Comparison of ENCODE assay signal across 11 mouse cellular contexts in the genomic region with DNA sequence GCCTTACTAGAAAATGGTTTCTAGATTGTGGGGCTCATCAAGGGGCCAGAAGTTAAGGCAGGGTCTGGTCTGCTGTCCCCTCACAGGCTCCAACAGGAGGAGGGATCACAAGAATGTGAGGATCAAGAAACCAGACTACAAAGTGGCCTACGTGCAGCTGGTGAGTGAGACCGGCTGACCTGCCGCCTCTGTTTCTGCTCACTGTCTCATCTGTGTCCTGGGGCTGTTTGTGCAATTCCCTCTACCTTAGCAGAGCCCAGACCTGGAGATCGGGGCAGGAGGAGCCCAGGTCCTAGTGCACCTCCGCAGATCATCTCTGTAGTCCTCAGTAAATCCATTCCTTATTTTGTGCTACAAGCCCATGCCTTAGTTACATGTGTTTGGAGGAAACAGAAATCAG. TPM values are rescaled to one million over a fixed set of nuclear protein-coding genes. Genes with fewer than 3 reads are reported as not detected.
DNase-seq lines count a peak whose midpoint lies in the region; ATAC-seq and TF ChIP-seq lines count a peak whose summit lies in the region.
"Had no signal": no experiment of that assay in that cellular context is flagged by ENCODE, and none has a peak within 500 bp of the region (broad histone marks: within the 10 kb centered on the region; RNA-seq: fewer than 3 reads in every experiment).

No protein-coding gene starts in this region.

- no peak for ATAC-seq in kidney, postnatal 0 days (replicated peaks; ENCODE audit: low FRiP score, low read depth)
- ATAC-seq in neural tube, embryonic 11.5 days (ENCODE audit: insufficient read depth, low FRiP score, low TSS enrichment), result no peak
- ATAC-seq: activated CD4-positive, CD25-positive, alpha-beta regulatory T cell, adult 4 months had no signal

- no peak overlapping the region for H3K9ac ChIP-seq in kidney, postnatal 0 days (ENCODE audit: low read depth, low read length)
- no peak overlapping the region for H3K9ac ChIP-seq in neural tube, embryonic 11.5 days (ENCODE audit: low read length)
- H3K9ac ChIP-seq: hindbrain, embryonic 14.5 days; midbrain, embryonic 15.5 days had no signal

- no peaks in the 10 kb centered on the region for H3K9me3 ChIP-seq in heart, embryonic 10.5 days
- H3K9me3 ChIP-seq in kidney, postnatal 0 days (replicated peaks; ENCODE audit: low read length), result no peaks in the 10 kb centered on the region
- H3K9me3 ChIP-seq in limb, embryonic 10.5 days (replicated peaks), result no peaks in the 10 kb centered on the region
- H3K9me3 ChIP-seq in neural tube, embryonic 11.5 days (ENCODE audit: control insufficient read depth, low read length), result no peaks in the 10 kb centered on the region
- H3K9me3 ChIP-seq: midbrain, embryonic 15.5 days had no signal

- peaks cover 15% of the 10 kb centered on the region for H3K36me3 ChIP-seq in heart, embryonic 10.5 days
- peaks cover 13% of the 10 kb centered on the region for H3K36me3 ChIP-seq in kidney, postnatal 0 days (ENCODE audit: insufficient read depth, low read length)
- peaks cover 31% of the 10 kb centered on the region for H3K36me3 ChIP-seq in limb, embryonic 10.5 days
- no peaks in the 10 kb centered on the region; the same call in 1 of the 2 replicates for H3K36me3 ChIP-seq in neural tube, embryonic 11.5 days (ENCODE audit: control insufficient read depth, insufficient read depth, low read length)
- H3K36me3 ChIP-seq: midbrain, embryonic 15.5 days had no signal

- TF ChIP-seq CTCF in kidney, postnatal 0 days (IDR thresholded peaks at IDR 0.05; ENCODE audit: low read depth), result no peak

- peak overlapping the region; percentile 94 for H3K27ac ChIP-seq in heart, embryonic 10.5 days
- H3K27ac ChIP-seq in kidney, postnatal 0 days, result peak overlapping the region; percentile 31; the same call in 1 of the 2 replicates
- H3K27ac ChIP-seq in limb, embryonic 10.5 days, result peak overlapping the region; percentile 92
- H3K27ac ChIP-seq in neural tube, embryonic 11.5 days (ENCODE audit: low read depth, low read length), result peak overlapping the region; percentile 51; the same call in 1 of the 2 replicates
- H3K27ac ChIP-seq: hindbrain, embryonic 14.5 days had no signal

- no peak for DNase-seq in heart, embryonic 10.5 days (ENCODE audit: low spot score)
- DNase-seq in heart, adult 11 months, result no peak
- no peak for DNase-seq in kidney, postnatal 0 days (ENCODE audit: low spot score)
- DNase-seq in kidney, adult 18-20 months, result no peak
- DNase-seq in limb, embryonic 10.5 days (ENCODE audit: low spot score), result peak; percentile 45
- no peak for DNase-seq in neural tube, embryonic 11.5 days (ENCODE audit: low spot score)
- DNase-seq in gastrocnemius, postnatal 25 days, result no peak
- no peak for DNase-seq in urinary bladder, postnatal 14 days (ENCODE audit: low spot score)

- H3K27me3 ChIP-seq in heart, embryonic 10.5 days (ENCODE audit: insufficient read depth, poor library complexity, severe bottlenecking), result no peaks in the 10 kb centered on the region
- H3K27me3 ChIP-seq in kidney, postnatal 0 days (ENCODE audit: insufficient read depth, low read length), result no peaks in the 10 kb centered on the region
- H3K27me3 ChIP-seq in limb, embryonic 10.5 days (ENCODE audit: low read depth, poor library complexity, severe bottlenecking), result no peaks in the 10 kb centered on the region
- no peaks in the 10 kb centered on the region for H3K27me3 ChIP-seq in neural tube, embryonic 11.5 days (ENCODE audit: control insufficient read depth, insufficient read depth, low read length)
- H3K27me3 ChIP-seq: midbrain, embryonic 15.5 days had no signal

- no peak overlapping the region for H3K4me2 ChIP-seq in kidney, postnatal 0 days (ENCODE audit: low read length)
- H3K4me2 ChIP-seq in neural tube, embryonic 11.5 days (ENCODE audit: low read depth), result no peak overlapping the region
- H3K4me2 ChIP-seq: hindbrain, embryonic 14.5 days; midbrain, embryonic 15.5 days had no signal

- no peak overlapping the region for H3K4me3 ChIP-seq in heart, embryonic 10.5 days
- no peak overlapping the region for H3K4me3 ChIP-seq in kidney, postnatal 0 days (replicated peaks; ENCODE audit: low read depth, low read length)
- peak overlapping the region; percentile 28; the same call in 1 of the 2 replicates for H3K4me3 ChIP-seq in limb, embryonic 10.5 days
- H3K4me3 ChIP-seq in neural tube, embryonic 11.5 days (ENCODE audit: low read depth, low read length), result no peak overlapping the region
- H3K4me3 ChIP-seq: midbrain, embryonic 15.5 days had no signal

- 52% methylated on average over 5 of the region's 5 CpGs for WGBS in heart, embryonic 10.5 days
- 62% methylated on average over 5 of the region's 5 CpGs for whole genome bisulfite sequencing in kidney, postnatal 0 days
- WGBS in limb, embryonic 10.5 days, result 32% methylated on average over 5 of the region's 5 CpGs
- WGBS in neural tube, embryonic 11.5 days, result 61% methylated on average over 5 of the region's 5 CpGs

- H3K4me1 ChIP-seq in heart, embryonic 10.5 days, result peaks cover 82% of the 10 kb centered on the region
- H3K4me1 ChIP-seq in kidney, postnatal 0 days (replicated peaks; ENCODE audit: insufficient read depth, low read length), result peaks cover 27% of the 10 kb centered on the region; the same call in 1 of the 2 replicates
- H3K4me1 ChIP-seq in limb, embryonic 10.5 days, result peaks cover 88% of the 10 kb centered on the region
- peaks cover 42% of the 10 kb centered on the region for H3K4me1 ChIP-seq in neural tube, embryonic 11.5 days (ENCODE audit: control insufficient read depth, insufficient read depth, low read length)

RNA-seq across cellular contexts. Expression of gene Mrpl23, which starts 4.7 kb away (rescaled TPM):
- 17.1 and 25.1 TPM in 2 replicates for polyA plus RNA-seq in heart, embryonic 10.5 days (2016; fragmentation: Nextera tagmentation; extraction: Ambion mirVana)
- polyA plus RNA-seq in kidney, postnatal 0 days (2015; fragmentation: Nextera tagmentation; extraction: Ambion mirVana), result 21.3 and 22.6 TPM in 2 replicates
- 25.9 and 33.7 TPM in 2 replicates for polyA plus RNA-seq in limb, embryonic 10.5 days (2016; fragmentation: Nextera tagmentation; extraction: Ambion mirVana)
- 10.6 and 20.0 TPM in 2 replicates for polyA plus RNA-seq in neural tube, embryonic 11.5 days (2014; fragmentation: Nextera tagmentation; extraction: Ambion mirVana)
- total RNA-seq in gastrocnemius, postnatal 25 days (2021), result 10 to 100 TPM in 1 of 2 experiments, 1 to 10 TPM in 1; 8.6 to 18.3 TPM

RNA-seq across cellular contexts. Expression of gene Tnnt3, which starts 38.5 kb away (rescaled TPM):
- polyA plus RNA-seq in heart, embryonic 10.5 days (2016; fragmentation: Nextera tagmentation; extraction: Ambion mirVana), result 9.5 and 10.4 TPM in 2 replicates
- polyA plus RNA-seq in kidney, postnatal 0 days (2015; fragmentation: Nextera tagmentation; extraction: Ambion mirVana), result 3.4 TPM in 2 replicates
- 1.6 and 1.7 TPM in 2 replicates for polyA plus RNA-seq in limb, embryonic 10.5 days (2016; fragmentation: Nextera tagmentation; extraction: Ambion mirVana)
- 6.5 and 9.2 TPM in 2 replicates for polyA plus RNA-seq in neural tube, embryonic 11.5 days (2014; fragmentation: Nextera tagmentation; extraction: Ambion mirVana)
- over 10,000 TPM; 28,170 to 31,317 TPM for total RNA-seq in gastrocnemius, postnatal 25 days (2021)

Comparison
In these comparisons a context has a peak if more than half of its experiments do, and no peak if none do; other contexts are left out.
1. H3K27ac ChIP-seq: peak in every context shown above with its lines; median percentile 94 in heart, embryonic 10.5 days; 92 in limb, embryonic 10.5 days; 51 in neural tube, embryonic 11.5 days; 31 in kidney, postnatal 0 days.